Comparison of ENCODE assay signal across 22 mouse cellular contexts in the genomic region with DNA sequence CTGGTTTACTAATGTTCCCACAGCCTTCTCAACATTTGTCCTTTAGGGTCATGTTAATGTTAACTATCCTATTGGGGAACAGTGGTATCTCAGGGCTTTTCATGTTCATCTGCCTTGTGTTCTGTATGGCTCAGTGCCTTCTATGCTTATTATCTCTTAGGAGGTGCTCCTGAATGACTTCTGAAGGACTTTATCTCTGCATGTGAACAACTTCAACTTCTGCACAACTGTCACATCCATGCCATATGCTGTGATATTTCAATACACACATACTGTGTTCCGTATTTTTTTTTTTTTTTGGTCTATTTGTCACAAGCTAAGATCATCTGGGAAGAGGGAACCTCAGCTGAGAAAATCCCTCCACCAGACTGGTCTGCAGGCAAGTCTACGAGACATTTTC. TPM values are rescaled to one million over a fixed set of nuclear protein-coding genes. Genes with fewer than 3 reads are reported as not detected.
DNase-seq lines count a peak whose midpoint lies in the region; ATAC-seq and TF ChIP-seq lines count a peak whose summit lies in the region.
"Had no signal": no experiment of that assay in that cellular context is flagged by ENCODE, and none has a peak within 500 bp of the region (broad histone marks: within the 10 kb centered on the region; RNA-seq: fewer than 3 reads in every experiment).

No protein-coding gene starts in this region.

- peak; percentile 60 for ATAC-seq in megakaryocyte progenitor cell, adult 5-6 weeks (replicated peaks; ENCODE audit: poor library complexity)
- ATAC-seq in megakaryocyte-erythroid progenitor cell, adult 5-6 weeks (replicated peaks; ENCODE audit: low FRiP score, low TSS enrichment, poor library complexity, severe bottlenecking), result peak; percentile 76
- ATAC-seq: activated CD4-positive, CD25-positive, alpha-beta regulatory T cell, adult 4 months; CD4-positive, CD25-positive, alpha-beta regulatory T cell, adult 4 months; Patski had no signal

- TF ChIP-seq RAD21 in MEL (IDR thresholded peaks at IDR 0.05; ENCODE audit: low read depth, low read length), result no peak

- H3K36me3 ChIP-seq in MEL (ENCODE audit: control insufficient read depth in 1 of 2, insufficient read depth in 2 of 2, low read length in 2 of 2), result peaks cover 0 to 9% of the 10 kb centered on the region in 2 experiments; a peak in 2 of 4 replicates
- H3K36me3 ChIP-seq: G1E had no signal

- no peak for TF ChIP-seq POLR2A in MEL (IDR thresholded peaks at IDR 0.05; ENCODE audit: control insufficient read depth in 1 of 2, insufficient read depth in 1 of 2, low read depth in 1 of 2, low read length in 2 of 2, poor library complexity in 1 of 2)

- DNase-seq in MEL (ENCODE audit: low read depth, low spot score) (peak; percentile 65), MN1 (ENCODE audit: low spot score) (no peak)
- DNase-seq in right cerebral cortex, postnatal 4 days, result no peak
- DNase-seq in frontal cortex, postnatal 10 days (ENCODE audit: low spot score in 2 of 2), result no peak
- DNase-seq: adrenal gland, adult 2 months; adrenal gland, adult 8-10 months; adrenal gland, postnatal 10 days; adrenal gland, postnatal 14 days; adrenal gland, postnatal 25 days; adrenal gland, postnatal 36 days; B cell, adult 2 months; cerebellum, adult 11 months; cerebellum, adult 11-12 months; cerebellum, adult 18-20 months; cerebellum, adult 2 months; cerebellum, adult 8-10 months had no signal

- no peaks in the 10 kb centered on the region for H3K27me3 ChIP-seq in MEL (ENCODE audit: control insufficient read depth in 1 of 2, insufficient read depth in 2 of 2, low read length in 2 of 2)

- no peaks in the 10 kb centered on the region for H3K9me3 ChIP-seq in MEL (replicated peaks; ENCODE audit: insufficient read depth, low read length)
- H3K9me3 ChIP-seq: G1E had no signal

- TF ChIP-seq EP300 in MEL (IDR thresholded peaks at IDR 0.05; ENCODE audit: low read depth in 1 of 2, low read length in 2 of 2), result peak; percentile 77; a peak in 3 of 4 replicates

- H3K4me3 ChIP-seq in MEL (ENCODE audit: control insufficient read depth in 1 of 2, insufficient read depth in 1 of 2, low read depth in 2 of 2, low read length in 2 of 2), result no peak overlapping the region

- H3K27ac ChIP-seq in MEL (ENCODE audit: control insufficient read depth, low read depth, low read length), result no peak overlapping the region

- H3K79me2 ChIP-seq in MEL (ENCODE audit: control insufficient read depth, insufficient read depth, low read length, poor library complexity), result no peaks in the 10 kb centered on the region

- H3K4me1 ChIP-seq in MEL (ENCODE audit: control insufficient read depth in 1 of 2, insufficient read depth in 2 of 2, low read length in 2 of 2), result peaks cover 3 to 7% of the 10 kb centered on the region in 2 experiments

- no peak overlapping the region for H3K9ac ChIP-seq in MEL (ENCODE audit: control insufficient read depth, low read depth, low read length, poor library complexity, severe bottlenecking)

- TF ChIP-seq CTCF in MEL (IDR thresholded peaks at IDR 0.05 in 2 of 3, conservative IDR thresholded peaks at IDR 0.05 in 1 of 3; ENCODE audit: control insufficient read depth in 1 of 3, insufficient read depth in 1 of 3, low read depth in 2 of 3, low read length in 3 of 3, poor library complexity in 1 of 3, severe bottlenecking in 1 of 3), result no peak

TF ChIP-seq in MEL, 35 proteins besides CTCF, POLR2A, EP300 and RAD21:
- TF ChIP-seq POLR2AphosphoS5 (IDR thresholded peaks at IDR 0.05; ENCODE audit: borderline replicate concordance, low read depth, low read length) (no peak), ETS1 (IDR thresholded peaks at IDR 0.05; ENCODE audit: low read depth, low read length) (peak; percentile 74), MEF2A (IDR thresholded peaks at IDR 0.05; ENCODE audit: extremely low read depth, insufficient replicate concordance, low read depth, low read length, poor library complexity, severe bottlenecking) (no peak), GATA1 (IDR thresholded peaks at IDR 0.05; ENCODE audit: low read depth, low read length) (peak; percentile 66), UBTF (IDR thresholded peaks at IDR 0.05; ENCODE audit: borderline replicate concordance, insufficient read depth, low read depth, low read length) (no peak), MXI1 (IDR thresholded peaks at IDR 0.05; ENCODE audit: low read depth, low read length) (peak; percentile 76), BHLHE40 (IDR thresholded peaks at IDR 0.05; ENCODE audit: borderline replicate concordance, low read depth, low read length) (no peak; the same call in 1 of the 2 replicates), SIN3A (IDR thresholded peaks at IDR 0.05; ENCODE audit: low read length) (peak; percentile 60; the same call in 1 of the 2 replicates), ZNF384 (IDR thresholded peaks at IDR 0.05; ENCODE audit: low read depth, low read length) (peak; percentile 88), MAFK (IDR thresholded peaks at IDR 0.05; ENCODE audit: borderline replicate concordance, low read depth, low read length) (0 out of 2 replicates have a peak, but pooled peaks have one; percentile 28), ELF1 (IDR thresholded peaks at IDR 0.05; ENCODE audit: low read depth, low read length) (no peak), ZKSCAN1 (IDR thresholded peaks at IDR 0.05; ENCODE audit: low read depth, low read length) (no peak), TBP (IDR thresholded peaks at IDR 0.05; ENCODE audit: low read depth, low read length) (no peak), SMC3 (IDR thresholded peaks at IDR 0.05; ENCODE audit: low read depth, low read length) (no peak), TCF12 (IDR thresholded peaks at IDR 0.05; ENCODE audit: low read depth, low read length) (0 out of 2 replicates have a peak, but pooled peaks have one; percentile 35), MYC (IDR thresholded peaks at IDR 0.05; ENCODE audit: low read depth, low read length) (peak; percentile 64; the same call in 1 of the 2 replicates), ZMIZ1 (IDR thresholded peaks at IDR 0.05; ENCODE audit: low read depth, low read length) (no peak), CHD2 (IDR thresholded peaks at IDR 0.05; ENCODE audit: low read length) (no peak), NELFE (IDR thresholded peaks at IDR 0.05; ENCODE audit: low read depth, low read length) (no peak), NRF1 (IDR thresholded peaks at IDR 0.05; ENCODE audit: insufficient read depth, low read depth, low read length, poor library complexity, severe bottlenecking) (no peak), POLR2AphosphoS2 (IDR thresholded peaks at IDR 0.05; ENCODE audit: low read length) (no peak), CHD1 (IDR thresholded peaks at IDR 0.05; ENCODE audit: low read depth, low read length) (no peak), ZC3H11A (IDR thresholded peaks at IDR 0.05; ENCODE audit: low read depth, low read length) (no peak), MAX (IDR thresholded peaks at IDR 0.05; ENCODE audit: low read length) (peak; percentile 57; the same call in 1 of the 2 replicates), MYB (IDR thresholded peaks at IDR 0.05; ENCODE audit: low read depth, low read length) (peak; percentile 47), E2F4 (IDR thresholded peaks at IDR 0.05; ENCODE audit: borderline replicate concordance, low read depth, low read length) (no peak), RCOR1 (IDR thresholded peaks at IDR 0.05; ENCODE audit: low read depth, low read length) (peak; percentile 53; the same call in 1 of the 2 replicates)

RNA-seq across cellular contexts. Expression of gene Mfsd4a, which starts 10.6 kb away (rescaled TPM):
- total RNA-seq in MEL (2012; rRNA removed), result 2.7 and 3.6 TPM in 2 replicates
- 10 to 100 TPM in 1 of 2 experiments, not detected in 1; 15.5 TPM for polyA plus RNA-seq in MEL (2012; ENCODE audit: insufficient read depth in 1 of 2, insufficient read length in 2 of 2, low read depth in 1 of 2, low replicate concordance in 2 of 2, missing spikeins in 1 of 2)
- total RNA-seq in megakaryocyte progenitor cell, adult 5-6 weeks (2015), result 0.52 TPM in 1 of 2 replicates, not detected in the other
- total RNA-seq in megakaryocyte progenitor cell, adult 5-6 weeks (2017), result 0.20 and 0.25 TPM in 2 replicates
- total RNA-seq in megakaryocyte-erythroid progenitor cell, adult 5-6 weeks (2014; fragmentation: Nextera tagmentation), result 0.40 TPM in 1 of 2 replicates, not detected in the other
- total RNA-seq in megakaryocyte-erythroid progenitor cell, adult 5-6 weeks (2017), result 0.75 and 3.8 TPM in 2 replicates
- polyA plus RNA-seq: G1E had no signal
